31 mouse cellular contexts compared by ENCODE assay signal in genomic region chr4:129396960-129397359, GRCm38 (mm10). TPM values are rescaled to one million over a fixed set of nuclear protein-coding genes. Genes with fewer than 3 reads are reported as not detected.
DNase-seq lines count a peak whose midpoint lies in the region; ATAC-seq and TF ChIP-seq lines count a peak whose summit lies in the region.
"Had no signal": no experiment of that assay in that cellular context is flagged by ENCODE, and none has a peak within 500 bp of the region (broad histone marks: within the 10 kb centered on the region; RNA-seq: fewer than 3 reads in every experiment).

No protein-coding gene starts in this region.

- TF ChIP-seq CTCF in lung, embryonic 14.5 days (IDR thresholded peaks at IDR 0.05; ENCODE audit: low read depth) = no peak
- no peak for TF ChIP-seq CTCF in layer of hippocampus, adult 2 months (conservative IDR thresholded peaks at IDR 0.05)

- H3K9me3 ChIP-seq in intestine, embryonic 15.5 days = no peaks in the 10 kb centered on the region
- H3K9me3 ChIP-seq in intestine, embryonic 16.5 days (ENCODE audit: control insufficient read depth, low read length) = no peaks in the 10 kb centered on the region
- no peaks in the 10 kb centered on the region for H3K9me3 ChIP-seq in lung, embryonic 14.5 days (ENCODE audit: low read depth, low read length)
- H3K9me3 ChIP-seq: embryonic facial prominence, embryonic 10.5 days; embryonic facial prominence, embryonic 15.5 days; forebrain, embryonic 12.5 days; G1E; hindbrain, embryonic 10.5 days; hindbrain, embryonic 15.5 days; limb, embryonic 13.5 days; liver, embryonic 13.5 days; midbrain, embryonic 13.5 days had no signal

- H3K27me3 ChIP-seq in intestine, embryonic 15.5 days (replicated peaks) = no peaks in the 10 kb centered on the region
- no peaks in the 10 kb centered on the region for H3K27me3 ChIP-seq in intestine, embryonic 16.5 days (replicated peaks; ENCODE audit: control insufficient read depth, insufficient read depth, low read length)
- no peaks in the 10 kb centered on the region for H3K27me3 ChIP-seq in lung, embryonic 14.5 days (ENCODE audit: insufficient read depth, low read length)
- H3K27me3 ChIP-seq: embryonic facial prominence, embryonic 15.5 days; forebrain, embryonic 12.5 days; hindbrain, embryonic 15.5 days; limb, embryonic 13.5 days; liver, embryonic 13.5 days; midbrain, embryonic 13.5 days; Patski had no signal

- H3K4me3 ChIP-seq in intestine, embryonic 15.5 days (replicated peaks) = no peak overlapping the region
- H3K4me3 ChIP-seq in intestine, embryonic 16.5 days (ENCODE audit: low read length) = no peak overlapping the region
- no peak overlapping the region for H3K4me3 ChIP-seq in lung, embryonic 14.5 days (ENCODE audit: low read depth, low read length)
- no peak overlapping the region for H3K4me3 ChIP-seq in layer of hippocampus, adult 2 months
- H3K4me3 ChIP-seq: embryonic facial prominence, embryonic 10.5 days; embryonic facial prominence, embryonic 15.5 days; forebrain, embryonic 12.5 days; hindbrain, embryonic 10.5 days; hindbrain, embryonic 15.5 days; left cerebral cortex, adult 2 months; limb, embryonic 13.5 days; liver, embryonic 13.5 days; midbrain, embryonic 13.5 days had no signal

- no peak overlapping the region for H3K4me2 ChIP-seq in intestine, embryonic 15.5 days (replicated peaks)
- H3K4me2 ChIP-seq in intestine, embryonic 16.5 days (ENCODE audit: low read depth, low read length) = no peak overlapping the region
- H3K4me2 ChIP-seq in lung, embryonic 14.5 days = no peak overlapping the region
- H3K4me2 ChIP-seq: embryonic facial prominence, embryonic 15.5 days; forebrain, embryonic 12.5 days; hindbrain, embryonic 15.5 days; limb, embryonic 13.5 days; liver, embryonic 13.5 days; midbrain, embryonic 13.5 days had no signal

- no peak overlapping the region for H3K9ac ChIP-seq in intestine, embryonic 15.5 days
- no peak overlapping the region for H3K9ac ChIP-seq in intestine, embryonic 16.5 days (ENCODE audit: low read depth, low read length)
- no peak overlapping the region for H3K9ac ChIP-seq in lung, embryonic 14.5 days
- H3K9ac ChIP-seq: embryonic facial prominence, embryonic 15.5 days; forebrain, embryonic 12.5 days; forebrain, postnatal 0 days; hindbrain, embryonic 15.5 days; limb, embryonic 13.5 days; liver, embryonic 13.5 days; midbrain, embryonic 13.5 days had no signal

- H3K36me3 ChIP-seq in intestine, embryonic 15.5 days = no peaks in the 10 kb centered on the region
- H3K36me3 ChIP-seq in intestine, embryonic 16.5 days (ENCODE audit: control insufficient read depth, insufficient read depth, low read length) = no peaks in the 10 kb centered on the region
- no peaks in the 10 kb centered on the region for H3K36me3 ChIP-seq in lung, embryonic 14.5 days (ENCODE audit: insufficient read depth)
- H3K36me3 ChIP-seq: embryonic facial prominence, embryonic 10.5 days; embryonic facial prominence, embryonic 15.5 days; forebrain, embryonic 12.5 days; G1E; hindbrain, embryonic 10.5 days; hindbrain, embryonic 15.5 days; limb, embryonic 13.5 days; liver, embryonic 13.5 days; midbrain, embryonic 13.5 days had no signal

- DNase-seq in lung, embryonic 14.5 days = peak; percentile 79
- DNase-seq in lung, postnatal 14 days = peak; percentile 65
- DNase-seq in layer of hippocampus, adult 2 months (ENCODE audit: low spot score in 2 of 2) = no peak
- DNase-seq in gastrocnemius, postnatal 4 days (ENCODE audit: low spot score in 2 of 2) = no peak
- no peak for DNase-seq in adrenal gland, postnatal 25 days
- DNase-seq: adrenal gland, postnatal 10 days; cerebellum, adult 2 months; cerebellum, postnatal 14 days; forebrain, postnatal 0 days; gastrocnemius, postnatal 10 days; heart, postnatal 14 days; kidney, adult 9 months; kidney, postnatal 14 days; liver, embryonic 13.5 days; thymus, postnatal 4 days had no signal

- ATAC-seq in intestine, embryonic 15.5 days = no peak
- ATAC-seq in intestine, embryonic 16.5 days = no peak
- peak; percentile 47; the same call in 1 of the 2 replicates for ATAC-seq in lung, embryonic 14.5 days (ENCODE audit: insufficient read depth)
- ATAC-seq: forebrain, postnatal 0 days; inflammation-experienced regulatory T-cells, adult 6 months; midbrain, embryonic 13.5 days; Patski had no signal

- WGBS in intestine, embryonic 15.5 days = 68% methylated on average over 3 of the region's 3 CpGs
- WGBS in intestine, embryonic 16.5 days = 64% methylated on average over 3 of the region's 3 CpGs
- 48% methylated on average over 3 of the region's 3 CpGs for WGBS in lung, embryonic 14.5 days

- H3K4me1 ChIP-seq in intestine, embryonic 15.5 days (replicated peaks) = no peaks in the 10 kb centered on the region
- 0 out of 2 replicates have a peak, but pooled peaks cover 3% of the 10 kb centered on the region for H3K4me1 ChIP-seq in intestine, embryonic 16.5 days (ENCODE audit: control insufficient read depth, insufficient read depth, low read length)
- 0 out of 2 replicates have a peak, but pooled peaks cover 2% of the 10 kb centered on the region for H3K4me1 ChIP-seq in lung, embryonic 14.5 days (ENCODE audit: insufficient read depth)
- H3K4me1 ChIP-seq: hindbrain, embryonic 15.5 days had no signal

- H3K27ac ChIP-seq in intestine, embryonic 15.5 days = 0 out of 2 replicates have a peak overlapping the region, but pooled peaks have one; percentile 2
- H3K27ac ChIP-seq in intestine, embryonic 16.5 days (ENCODE audit: low read length) = no peak overlapping the region
- H3K27ac ChIP-seq in lung, embryonic 14.5 days (ENCODE audit: low read depth) = no peak overlapping the region
- no peak overlapping the region for H3K27ac ChIP-seq in layer of hippocampus, adult 2 months
- H3K27ac ChIP-seq: embryonic facial prominence, embryonic 10.5 days; embryonic facial prominence, embryonic 15.5 days; forebrain, embryonic 12.5 days; hindbrain, embryonic 10.5 days; hindbrain, embryonic 15.5 days; left cerebral cortex, adult 2 months; limb, embryonic 13.5 days; liver, embryonic 13.5 days; macrophage; midbrain, embryonic 13.5 days had no signal

RNA-seq across cellular contexts. Expression of gene Zbtb8a, which starts 19.0 kb away (rescaled TPM):
- 15.1 and 15.4 TPM in 2 replicates for polyA plus RNA-seq in intestine, embryonic 15.5 days (2015; fragmentation: Nextera tagmentation; extraction: Ambion mirVana)
- polyA plus RNA-seq in intestine, embryonic 16.5 days (2015; fragmentation: Nextera tagmentation; extraction: Ambion mirVana) = 13.6 and 14.0 TPM in 2 replicates
- 14.7 and 16.2 TPM in 2 replicates for polyA plus RNA-seq in lung, embryonic 14.5 days (2014; fragmentation: Nextera tagmentation; extraction: Ambion mirVana)
- total RNA-seq in layer of hippocampus, adult 2 months (2021) = 1 to 10 TPM; 4.1 TPM
- total RNA-seq in gastrocnemius, postnatal 4 days (2021) = 1 to 10 TPM; 6.7 to 7.5 TPM
- total RNA-seq in adrenal gland, postnatal 25 days (2021) = 7.0 and 8.7 TPM in 2 replicates

RNA-seq across cellular contexts. Expression of gene Zbtb8b, which starts 43.7 kb away (rescaled TPM):
- polyA plus RNA-seq in intestine, embryonic 15.5 days (2015; fragmentation: Nextera tagmentation; extraction: Ambion mirVana) = 1.1 and 1.2 TPM in 2 replicates
- polyA plus RNA-seq in intestine, embryonic 16.5 days (2015; fragmentation: Nextera tagmentation; extraction: Ambion mirVana) = 1.1 and 1.2 TPM in 2 replicates
- 1.3 and 2.8 TPM in 2 replicates for polyA plus RNA-seq in lung, embryonic 14.5 days (2014; fragmentation: Nextera tagmentation; extraction: Ambion mirVana)
- total RNA-seq in layer of hippocampus, adult 2 months (2021) = 1 to 10 TPM; 3.9 to 4.0 TPM
- total RNA-seq in gastrocnemius, postnatal 4 days (2021) = not detected
- total RNA-seq in adrenal gland, postnatal 25 days (2021) = 0.18 and 0.48 TPM in 2 replicates
- total RNA-seq: gastrocnemius, postnatal 10 days; granulocyte monocyte progenitor cell, adult 5-6 weeks; monocyte, adult 5-6 weeks had no signal
- polyA plus RNA-seq: G1E; inflammation-experienced regulatory T-cells, adult 6 months; macrophage had no signal

Comparison
In these comparisons a context has a peak if more than half of its experiments do, and no peak if none do; other contexts are left out.
1. DNase-seq: peak in lung, embryonic 14.5 days (single experiment) and lung, postnatal 14 days (single experiment); none in layer of hippocampus, adult 2 months (0 of 2), gastrocnemius, postnatal 4 days (0 of 2) and adrenal gland, postnatal 25 days (single experiment).